Mouse (Mus musculus): ENCODE results near the gene Ulk4. TPM values are rescaled to one million over a fixed set of nuclear protein-coding genes. Genes with fewer than 3 reads are reported as not detected.

Gene Ulk4
- total and polyA plus RNA-seq, 3 experiments: 26.6 to 31.1 TPM; not detected in 1

GRCm38 (mm10) chr9:121065383-121065978 lies 211.5 kb downstream of the Ulk4 start:
- Histone ChIP-seq H3K4me3 (ENCODE audit: control insufficient read depth in 1 of 2, insufficient read depth in 1 of 2, low read depth in 2 of 2, low read length in 2 of 2) (no peak overlapping the region), H3K9me3 (replicated peaks; ENCODE audit: insufficient read depth, low read length) (no peaks in the 10 kb centered on the region), H3K27ac (ENCODE audit: control insufficient read depth, low read depth, low read length) (no peak overlapping the region), H3K27me3 (ENCODE audit: control insufficient read depth in 1 of 2, insufficient read depth in 2 of 2, low read length in 2 of 2) (no peaks in the 10 kb centered on the region), H3K4me1 (ENCODE audit: control insufficient read depth in 1 of 2, insufficient read depth in 2 of 2, low read length in 2 of 2) (no peaks in the 10 kb centered on the region), H3K79me2 (ENCODE audit: control insufficient read depth, insufficient read depth, low read length, poor library complexity) (no peaks in the 10 kb centered on the region), H3K36me3 (ENCODE audit: control insufficient read depth in 1 of 2, insufficient read depth in 2 of 2, low read length in 2 of 2) (no peaks in the 10 kb centered on the region), H3K9ac (ENCODE audit: control insufficient read depth, low read depth, low read length, poor library complexity, severe bottlenecking) (no peak overlapping the region)
- DNase-seq (ENCODE audit: low read depth, low spot score): no peak
- TF ChIP-seq TAL1 (IDR thresholded peaks at IDR 0.05; ENCODE audit: low read length) (no peak), EP300 (IDR thresholded peaks at IDR 0.05; ENCODE audit: low read depth in 1 of 2, low read length in 2 of 2) (no peak), ELF1 (IDR thresholded peaks at IDR 0.05; ENCODE audit: low read depth, low read length) (no peak)

GRCm38 (mm10) chr9:121064606-121065355 lies 212.2 kb downstream of the Ulk4 start:
- TF ChIP-seq ZNF384 (IDR thresholded peaks at IDR 0.05; ENCODE audit: low read depth, low read length): no peak
- no peak for TF ChIP-seq BHLHE40 (IDR thresholded peaks at IDR 0.05; ENCODE audit: borderline replicate concordance, low read depth, low read length)
- TF ChIP-seq MAZ (IDR thresholded peaks at IDR 0.05; ENCODE audit: low read depth, low read length): no peak
- TF ChIP-seq MYC (IDR thresholded peaks at IDR 0.05; ENCODE audit: low read depth, low read length): no peak
- TF ChIP-seq CHD2 (IDR thresholded peaks at IDR 0.05; ENCODE audit: low read length): no peak
- TF ChIP-seq GABPA (IDR thresholded peaks at IDR 0.05; ENCODE audit: low read depth, low read length): no peak
- no peak for TF ChIP-seq ETS1 (IDR thresholded peaks at IDR 0.05; ENCODE audit: low read depth, low read length)
- H3K9ac ChIP-seq (ENCODE audit: control insufficient read depth, low read depth, low read length, poor library complexity, severe bottlenecking): no peak overlapping the region
- no peaks in the 10 kb centered on the region for H3K36me3 ChIP-seq (ENCODE audit: control insufficient read depth in 1 of 2, insufficient read depth in 2 of 2, low read length in 2 of 2)
- no peak for DNase-seq (ENCODE audit: low read depth, low spot score)
- H3K27me3 ChIP-seq (ENCODE audit: control insufficient read depth in 1 of 2, insufficient read depth in 2 of 2, low read length in 2 of 2): no peaks in the 10 kb centered on the region
- no peaks in the 10 kb centered on the region for H3K9me3 ChIP-seq (replicated peaks; ENCODE audit: insufficient read depth, low read length)
- no peaks in the 10 kb centered on the region for H3K4me1 ChIP-seq (ENCODE audit: control insufficient read depth in 1 of 2, insufficient read depth in 2 of 2, low read length in 2 of 2)
- no peak overlapping the region for H3K27ac ChIP-seq (ENCODE audit: control insufficient read depth, low read depth, low read length)
- no peaks in the 10 kb centered on the region for H3K79me2 ChIP-seq (ENCODE audit: control insufficient read depth, insufficient read depth, low read length, poor library complexity)
- no peak overlapping the region for H3K4me3 ChIP-seq (ENCODE audit: control insufficient read depth in 1 of 2, insufficient read depth in 1 of 2, low read depth in 2 of 2, low read length in 2 of 2)

GRCm38 (mm10) chr9:121062671-121063070 lies 214.3 kb downstream of the Ulk4 start:
- no peak for DNase-seq (ENCODE audit: low read depth, low spot score)
- Histone ChIP-seq H3K27me3 (ENCODE audit: control insufficient read depth in 1 of 2, insufficient read depth in 2 of 2, low read length in 2 of 2) (no peaks in the 10 kb centered on the region), H3K36me3 (ENCODE audit: control insufficient read depth in 1 of 2, insufficient read depth in 2 of 2, low read length in 2 of 2) (no peaks in the 10 kb centered on the region), H3K9me3 (replicated peaks; ENCODE audit: insufficient read depth, low read length) (no peaks in the 10 kb centered on the region), H3K79me2 (ENCODE audit: control insufficient read depth, insufficient read depth, low read length, poor library complexity) (no peaks in the 10 kb centered on the region), H3K4me3 (ENCODE audit: control insufficient read depth in 1 of 2, insufficient read depth in 1 of 2, low read depth in 2 of 2, low read length in 2 of 2) (no peak overlapping the region), H3K9ac (ENCODE audit: control insufficient read depth, low read depth, low read length, poor library complexity, severe bottlenecking) (no peak overlapping the region), H3K27ac (ENCODE audit: control insufficient read depth, low read depth, low read length) (no peak overlapping the region), H3K4me1 (ENCODE audit: control insufficient read depth in 1 of 2, insufficient read depth in 2 of 2, low read length in 2 of 2) (no peaks in the 10 kb centered on the region)
- no peak for TF ChIP-seq GATA1 (IDR thresholded peaks at IDR 0.05; ENCODE audit: low read depth, low read length)
- no peak for TF ChIP-seq CHD1 (IDR thresholded peaks at IDR 0.05; ENCODE audit: low read depth, low read length)
- no peak for TF ChIP-seq JUND (IDR thresholded peaks at IDR 0.05; ENCODE audit: low read depth, low read length)
- TF ChIP-seq NELFE (IDR thresholded peaks at IDR 0.05; ENCODE audit: low read depth, low read length): no peak
- no peak for TF ChIP-seq RCOR1 (IDR thresholded peaks at IDR 0.05; ENCODE audit: low read depth, low read length)
- TF ChIP-seq ZMIZ1 (IDR thresholded peaks at IDR 0.05; ENCODE audit: low read depth, low read length): no peak
- no peak for TF ChIP-seq RAD21 (IDR thresholded peaks at IDR 0.05; ENCODE audit: low read depth, low read length)
- TF ChIP-seq TBP (IDR thresholded peaks at IDR 0.05; ENCODE audit: low read depth, low read length): no peak
- no peak for TF ChIP-seq MYC (IDR thresholded peaks at IDR 0.05; ENCODE audit: low read depth, low read length)
- TF ChIP-seq MAX (IDR thresholded peaks at IDR 0.05; ENCODE audit: low read length): no peak
- TF ChIP-seq USF1 (IDR thresholded peaks at IDR 0.05; ENCODE audit: low read depth, low read length): no peak
- no peak for TF ChIP-seq HCFC1 (IDR thresholded peaks at IDR 0.05; ENCODE audit: low read depth, low read length)
- TF ChIP-seq POLR2A (IDR thresholded peaks at IDR 0.05; ENCODE audit: control insufficient read depth in 1 of 2, insufficient read depth in 1 of 2, low read depth in 1 of 2, low read length in 2 of 2, poor library complexity in 1 of 2): no peak
- TF ChIP-seq USF2 (IDR thresholded peaks at IDR 0.05; ENCODE audit: borderline replicate concordance in 1 of 2, insufficient read depth in 1 of 2, low read depth in 1 of 2, low read length in 2 of 2): no peak
- TF ChIP-seq CHD2 (IDR thresholded peaks at IDR 0.05; ENCODE audit: low read length): no peak
- TF ChIP-seq TCF12 (IDR thresholded peaks at IDR 0.05; ENCODE audit: low read depth, low read length): no peak
- no peak for TF ChIP-seq MAFK (IDR thresholded peaks at IDR 0.05; ENCODE audit: borderline replicate concordance, low read depth, low read length)
- TF ChIP-seq ETS1 (IDR thresholded peaks at IDR 0.05; ENCODE audit: low read depth, low read length): no peak
